Mouse (Mus musculus) hindbrain, embryonic 15.5 days (tissue): Measurements from ENCODE around the gene Ldlr. TPM values are rescaled to one million over a fixed set of nuclear protein-coding genes. Genes with fewer than 3 reads are reported as not detected.
"Not testable (repeated sequence)": the region's sequence is repeated elsewhere in the genome, so short reads cannot be mapped to it uniquely, and the experiment has no call there.

Experiments
- ATAC-seq: fragments of 200-750 bp; cut with Nextera tagmentation; 2 replicates; pipeline ENCODE4 v1.8.0; 2017; ENCODE audit warnings: low read depth, moderate number of reproducible peaks, moderate TSS enrichment; ENCODE audit not compliant: low FRiP score
- H3K27ac ChIP-seq: fragments of 300-500 bp; sonication (generic); replicated peaks from 2 replicates; pipeline ENCODE4 v1.5.1; 2015; ENCODE audit warnings: mild to moderate bottlenecking, inconsistent platforms
- H3K27me3 ChIP-seq: fragments of 300-500 bp; sonication (generic); 2 replicates; pipeline ENCODE4 v1.6.1; 2015; ENCODE audit warnings: control low read depth, inconsistent platforms
- H3K36me3 ChIP-seq: fragments of 300-500 bp; sonication (generic); 2 replicates; pipeline ENCODE4 v1.6.1; 2015; ENCODE audit warnings: control low read depth, inconsistent platforms
- H3K4me1 ChIP-seq: fragments of 300-500 bp; sonication (generic); replicated peaks from 2 replicates; pipeline ENCODE4 v1.6.1; 2015; ENCODE audit warnings: control low read depth, inconsistent platforms
- H3K4me2 ChIP-seq: fragments of 300-500 bp; sonication (generic); 2 replicates; pipeline ENCODE4 v1.6.1; 2015; ENCODE audit warnings: moderate library complexity, mild to moderate bottlenecking, inconsistent platforms
- H3K4me3 ChIP-seq: fragments of 300-500 bp; sonication (generic); 2 replicates; pipeline ENCODE4 v1.5.1; 2015; ENCODE audit warnings: mild to moderate bottlenecking, inconsistent platforms
- H3K9ac ChIP-seq: fragments of 300-500 bp; sonication (generic); 2 replicates; pipeline ENCODE4 v1.6.1; 2015; ENCODE audit warnings: inconsistent platforms
- H3K9me3 ChIP-seq: fragments of 300-500 bp; sonication (generic); 2 replicates; pipeline ENCODE4 v1.6.1; 2016; ENCODE audit warnings: control low read depth, inconsistent platforms
- WGBS: fragments of 180-500 bp; shearing (Covaris S2); methylation state at CpG from one replicate; pipeline ENCODE4 v1.1.7; 2015; 5-methylcytosine and 5-hydroxymethylcytosine counted together
- polyA plus RNA-seq: library from polyadenylated mRNA; unstranded; fragments of >200 nt; fragmentation: Nextera tagmentation; extraction: Ambion mirVana; gene quantifications from 2 replicates; pipeline ENCODE4 v1.2.1, GENCODE M21; 2015

Ldlr gene
- polyA plus RNA-seq, 1 experiment from 2014 or later = 15.6 TPM

DNA sequence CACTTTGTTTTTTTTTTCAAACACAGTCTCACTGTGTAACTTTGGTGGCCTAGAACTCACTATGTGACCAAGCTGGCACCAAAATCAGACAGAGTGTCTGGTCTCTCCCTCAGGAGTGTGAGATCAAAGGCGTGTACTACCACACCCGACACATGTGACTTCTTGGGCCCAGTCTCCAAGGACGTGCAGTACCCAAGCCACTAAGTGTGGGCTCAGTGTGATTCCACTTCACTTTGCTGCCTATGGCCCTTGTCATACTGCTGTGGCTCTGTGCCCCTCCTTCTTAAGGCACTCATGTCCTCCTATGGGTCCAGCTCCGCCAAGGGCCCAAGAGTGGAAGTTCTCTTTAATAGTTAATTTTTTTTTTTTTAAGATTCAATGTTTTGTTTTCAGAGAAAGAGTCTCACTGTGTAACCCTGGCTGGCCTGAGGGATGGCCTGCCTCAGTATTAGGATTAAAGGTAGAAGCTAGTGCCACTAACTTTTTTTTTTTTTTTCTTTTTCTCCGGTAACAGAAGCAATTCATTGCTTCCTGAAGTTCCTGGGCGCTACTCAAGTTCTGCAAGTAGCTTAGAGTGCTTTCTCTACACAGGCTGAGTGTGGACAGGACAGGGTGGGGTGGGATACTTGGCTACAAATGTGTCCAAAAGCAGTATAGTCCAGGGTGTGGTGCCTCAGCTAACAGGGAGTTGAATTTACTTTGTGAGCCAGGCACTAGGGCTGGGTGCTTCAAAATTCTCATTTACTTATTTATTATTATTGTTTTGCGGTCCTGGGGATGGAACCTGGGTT lies 61.4 kb downstream of the Ldlr start:
- Histone ChIP-seq H3K9me3 (no peaks in the 10 kb centered on the region), H3K4me3 (no peak overlapping the region), H3K27me3 (no peaks in the 10 kb centered on the region), H3K27ac (no peak overlapping the region), H3K36me3 (no peaks in the 10 kb centered on the region), H3K4me1 (no peaks in the 10 kb centered on the region), H3K9ac (no peak overlapping the region), H3K4me2 (no peak overlapping the region)
- WGBS = 91% methylated on average over 7 of the region's 7 CpGs
- ATAC-seq = no peak

DNA sequence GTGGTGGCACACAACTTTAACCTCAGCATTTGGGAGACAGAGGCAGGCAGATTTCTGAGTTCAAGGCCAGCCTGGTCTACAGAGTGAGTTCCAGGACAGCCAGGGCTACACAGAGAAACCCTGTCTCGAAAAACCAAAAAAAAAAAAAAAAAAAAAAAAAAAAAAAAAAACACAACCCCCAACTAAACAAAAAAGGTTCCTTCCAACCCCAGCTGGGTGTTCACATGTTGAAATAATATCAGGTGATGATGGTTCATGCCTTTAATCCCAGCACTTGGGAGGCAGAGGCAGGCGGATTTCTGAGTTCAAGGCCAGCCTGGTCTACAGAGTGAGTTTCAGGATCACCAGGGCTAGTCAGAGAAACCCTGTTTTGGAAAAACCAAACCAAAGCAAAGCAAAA lies 63.0 kb downstream of the Ldlr start:
- H3K9me3 ChIP-seq, H3K4me3 ChIP-seq, H3K9ac ChIP-seq, H3K4me1 ChIP-seq, H3K36me3 ChIP-seq, H3K27ac ChIP-seq, ATAC-seq, H3K4me2 ChIP-seq, H3K27me3 ChIP-seq: not testable (repeated sequence)
- WGBS = 66% methylated on average over 2 of the region's 2 CpGs

GRCm38 (mm10) chr9:21786906-21787305 lies 63.6 kb downstream of the Ldlr start:
- Histone ChIP-seq H3K4me2 (no peak overlapping the region), H3K27me3 (no peaks in the 10 kb centered on the region), H3K9me3 (no peaks in the 10 kb centered on the region), H3K27ac (no peak overlapping the region), H3K4me3 (no peak overlapping the region), H3K36me3 (no peaks in the 10 kb centered on the region), H3K4me1 (peaks cover 6% of the 10 kb centered on the region; the same call in 1 of the 2 replicates), H3K9ac (no peak overlapping the region)
- no peak; the same call in 1 of the 2 replicates for ATAC-seq
- WGBS = 8% methylated on average over 6 of the region's 6 CpGs

GRCm38 (mm10) chr9:21787654-21788053 lies 64.4 kb downstream of the Ldlr start:
- WGBS = 84% methylated on average over 5 of the region's 5 CpGs
- Histone ChIP-seq H3K36me3 (no peaks in the 10 kb centered on the region), H3K9me3 (no peaks in the 10 kb centered on the region), H3K27ac (no peak overlapping the region), H3K9ac (no peak overlapping the region), H3K4me3 (no peak overlapping the region), H3K4me2 (no peak overlapping the region), H3K4me1 (peaks cover 8% of the 10 kb centered on the region; the same call in 1 of the 2 replicates), H3K27me3 (no peaks in the 10 kb centered on the region)
- no peak for ATAC-seq

- 72% methylated on average over 9 of the region's 9 CpGs for WGBS
- no peak for ATAC-seq
- H3K4me1 ChIP-seq = peaks cover 14% of the 10 kb centered on the region; the same call in 1 of the 2 replicates
- H3K9me3 ChIP-seq = no peaks in the 10 kb centered on the region
- no peaks in the 10 kb centered on the region for H3K27me3 ChIP-seq
- no peak overlapping the region for H3K4me2 ChIP-seq
- H3K36me3 ChIP-seq = no peaks in the 10 kb centered on the region
- H3K9ac ChIP-seq = no peak overlapping the region
- no peak overlapping the region for H3K27ac ChIP-seq
- no peak overlapping the region for H3K4me3 ChIP-seq
These were observed 65.0 kb downstream of the Ldlr start for GRCm38 (mm10) chr9:21788234-21788633.

DNA sequence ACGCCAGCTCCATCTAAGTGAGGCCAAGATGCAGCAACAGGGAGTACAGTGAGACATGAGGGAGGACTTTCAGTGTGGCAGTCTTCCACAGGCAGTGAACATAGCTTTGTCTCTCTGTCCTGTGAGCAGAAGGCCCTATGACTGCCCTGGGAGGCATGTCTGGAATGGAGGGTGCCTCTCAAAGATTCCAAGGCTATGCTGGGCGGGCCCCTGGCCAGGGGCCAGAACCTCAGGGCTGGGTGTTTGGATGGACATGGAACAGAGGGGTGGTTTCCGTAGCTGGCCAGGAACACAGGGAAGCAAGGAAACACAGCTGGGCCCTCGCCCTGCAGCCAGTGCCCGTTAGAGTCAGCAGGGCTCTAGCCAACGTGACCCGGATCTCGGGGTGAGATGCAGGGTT lies 68.6 kb downstream of the Ldlr start:
- H3K27me3 ChIP-seq = no peaks in the 10 kb centered on the region
- H3K4me2 ChIP-seq = no peak overlapping the region
- no peak overlapping the region for H3K27ac ChIP-seq
- no peak overlapping the region for H3K9ac ChIP-seq
- H3K9me3 ChIP-seq = no peaks in the 10 kb centered on the region
- no peak for ATAC-seq
- H3K4me3 ChIP-seq = no peak overlapping the region
- WGBS = 62% methylated on average over 8 of the region's 8 CpGs
- H3K4me1 ChIP-seq = peaks cover 18% of the 10 kb centered on the region
- H3K36me3 ChIP-seq = no peaks in the 10 kb centered on the region

GRCm38 (mm10) chr9:21792644-21793043 lies 69.4 kb downstream of the Ldlr start:
- no peak overlapping the region for H3K9ac ChIP-seq
- 0 out of 2 replicates have a peak, but pooled peaks have one; percentile 52 for ATAC-seq
- no peak overlapping the region for H3K4me3 ChIP-seq
- 0 out of 2 replicates have a peak overlapping the region, but pooled peaks have one; percentile 15 for H3K27ac ChIP-seq
- H3K36me3 ChIP-seq = no peaks in the 10 kb centered on the region
- no peak overlapping the region for H3K4me2 ChIP-seq
- WGBS = 33% methylated on average over 8 of the region's 8 CpGs
- H3K9me3 ChIP-seq = no peaks in the 10 kb centered on the region
- H3K27me3 ChIP-seq = peaks cover 2% of the 10 kb centered on the region; the same call in 1 of the 2 replicates
- H3K4me1 ChIP-seq = peaks cover 21% of the 10 kb centered on the region

GRCm38 (mm10) chr9:21793507-21793906 lies 70.2 kb downstream of the Ldlr start:
- H3K27ac ChIP-seq = not testable (repeated sequence)
- WGBS = 98% methylated on average over 6 of the region's 6 CpGs

DNA sequence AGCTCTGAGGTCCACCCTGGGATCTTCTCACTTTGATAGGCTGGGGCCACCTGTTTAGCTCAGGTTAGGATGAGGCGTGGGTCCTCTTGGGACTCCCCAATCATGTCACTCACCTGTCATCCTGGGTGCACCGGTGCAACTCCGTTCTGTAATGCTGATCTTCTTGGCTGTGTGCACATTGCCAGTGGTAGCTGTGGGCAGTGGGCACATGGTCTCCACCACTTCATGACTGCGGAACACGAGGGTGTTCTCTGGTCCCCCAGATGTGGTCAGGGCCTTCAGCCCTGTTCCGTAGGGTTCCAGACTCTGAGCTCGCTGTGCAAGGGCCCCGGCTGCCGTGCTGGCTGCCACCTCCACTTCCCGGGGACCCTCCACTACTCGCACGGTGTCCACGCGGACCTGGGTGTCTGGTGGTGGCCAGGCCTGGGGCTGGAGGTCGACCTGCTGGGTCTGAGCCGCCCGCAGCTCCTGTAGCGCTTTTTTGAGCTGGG lies 71.1 kb downstream of the Ldlr start:
- peaks cover 7% of the 10 kb centered on the region for H3K27me3 ChIP-seq
- peaks cover 26% of the 10 kb centered on the region for H3K4me1 ChIP-seq
- ATAC-seq = no peak
- H3K27ac ChIP-seq = no peak overlapping the region
- no peaks in the 10 kb centered on the region for H3K9me3 ChIP-seq
- H3K36me3 ChIP-seq = no peaks in the 10 kb centered on the region
- no peak overlapping the region for H3K9ac ChIP-seq
- no peak overlapping the region for H3K4me2 ChIP-seq
- WGBS = 95% methylated on average over 18 of the region's 18 CpGs
- H3K4me3 ChIP-seq = no peak overlapping the region

More at GRCm38 (mm10) chr9:21793507-21793906, 70.2 kb downstream of the Ldlr start:
- H3K9me3 ChIP-seq, H3K36me3 ChIP-seq, H3K9ac ChIP-seq, H3K4me2 ChIP-seq, ATAC-seq, H3K4me3 ChIP-seq, H3K27me3 ChIP-seq: not testable (repeated sequence)
- H3K4me1 ChIP-seq = peaks cover 26% of the 10 kb centered on the region

DNA sequence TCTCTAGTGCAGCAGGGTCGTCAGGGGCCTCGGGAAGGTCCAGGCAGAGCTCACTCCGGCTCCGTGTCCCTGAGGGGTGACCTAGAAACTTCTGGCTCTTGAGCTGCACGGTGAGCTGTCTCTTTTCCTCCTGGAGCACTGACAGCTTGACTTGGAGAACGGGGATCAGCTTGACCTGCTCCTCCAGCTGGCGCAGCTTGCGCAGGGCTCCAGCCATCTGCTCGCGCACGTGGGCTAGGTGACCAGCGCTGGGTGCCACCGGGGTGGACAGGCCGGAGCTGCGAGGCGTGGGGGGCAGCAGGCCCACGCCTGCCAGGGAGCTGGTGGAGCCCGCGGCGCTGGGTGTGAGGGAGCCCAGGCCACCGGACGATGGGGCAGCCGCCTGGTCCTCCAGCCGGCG lies 71.6 kb downstream of the Ldlr start:
- H3K9ac ChIP-seq = no peak overlapping the region
- peaks cover 7% of the 10 kb centered on the region for H3K27me3 ChIP-seq
- 93% methylated on average over 25 of the region's 25 CpGs for WGBS
- H3K4me1 ChIP-seq = peaks cover 26% of the 10 kb centered on the region
- H3K4me2 ChIP-seq = no peak overlapping the region
- no peak for ATAC-seq
- no peaks in the 10 kb centered on the region for H3K9me3 ChIP-seq
- H3K27ac ChIP-seq = no peak overlapping the region
- no peaks in the 10 kb centered on the region for H3K36me3 ChIP-seq
- no peak overlapping the region for H3K4me3 ChIP-seq

DNA sequence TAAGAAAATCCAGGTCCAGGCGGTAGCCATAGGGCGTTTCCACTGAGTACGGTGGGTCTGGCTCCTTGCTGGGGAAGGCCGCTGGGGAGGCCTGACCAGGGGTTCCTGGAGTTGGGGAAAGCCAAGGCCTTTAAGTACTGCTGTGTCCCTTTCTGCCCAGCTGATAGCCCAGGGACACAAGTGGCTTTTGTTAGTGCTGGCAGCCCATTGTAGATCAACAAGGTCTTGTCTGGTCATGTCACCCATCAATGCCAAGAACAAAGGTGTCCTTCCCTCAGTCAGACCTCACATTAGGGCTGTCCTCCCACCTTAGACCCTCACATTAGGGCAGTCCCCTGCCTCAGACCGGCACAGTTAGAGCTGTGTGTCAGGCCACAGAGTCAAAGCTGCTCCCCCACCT lies 72.3 kb downstream of the Ldlr start:
- 80% methylated on average over 5 of the region's 5 CpGs for WGBS
- H3K4me2 ChIP-seq = no peak overlapping the region

GRCm38 (mm10) chr9:21796259-21796658 lies 73.0 kb downstream of the Ldlr start:
- no peak overlapping the region for H3K4me3 ChIP-seq
- whole genome bisulfite sequencing = 64% methylated on average over 3 of the region's 3 CpGs
- H3K9me3 ChIP-seq = no peaks in the 10 kb centered on the region
- 0 out of 2 replicates have a peak overlapping the region, but pooled peaks have one; percentile 39 for H3K27ac ChIP-seq
- H3K4me2 ChIP-seq = no peak overlapping the region
- peaks cover 7% of the 10 kb centered on the region for H3K27me3 ChIP-seq
- ATAC-seq = no peak
- H3K4me1 ChIP-seq = peaks cover 26% of the 10 kb centered on the region
- H3K36me3 ChIP-seq = no peaks in the 10 kb centered on the region
- H3K9ac ChIP-seq = no peak overlapping the region

More for the DNA sequence above, 72.3 kb downstream of the Ldlr start:
- Histone ChIP-seq H3K27me3 (peaks cover 7% of the 10 kb centered on the region), H3K9me3 (no peaks in the 10 kb centered on the region), H3K4me1 (peaks cover 26% of the 10 kb centered on the region), H3K9ac (no peak overlapping the region), H3K36me3 (no peaks in the 10 kb centered on the region), H3K4me3 (no peak overlapping the region), H3K27ac (no peak overlapping the region)
- no peak for ATAC-seq
